Mouse (Mus musculus) G1E (cell line): ENCODE data around the gene Lsm3. TPM values are rescaled to one million over a fixed set of nuclear protein-coding genes. Genes with fewer than 3 reads are reported as not detected.

Source experiments
- ATAC-seq: 2 replicates; pipeline ENCODE4 v1.8.0; 2016; ENCODE audit warnings: mild to moderate bottlenecking; ENCODE audit not compliant: insufficient number of reproducible peaks, poor library complexity, low FRiP score, severe bottlenecking; ENCODE audit errors: extremely low read depth
- DNase-seq: peaks from one replicate; pipeline ENCODE4 v3.0.0; 2012; ENCODE audit warnings: low spot score
- H3K27me3 ChIP-seq: 2 replicates; pipeline ENCODE4 v1.6.1; 2012; ENCODE audit warnings: mild to moderate bottlenecking, low read length, inconsistent platforms; ENCODE audit not compliant: insufficient read depth
- H3K36me3 ChIP-seq: replicated peaks from 2 replicates; pipeline ENCODE3; 2012; ENCODE audit warnings: mild to moderate bottlenecking, inconsistent platforms
- H3K4me1 ChIP-seq: 2 replicates; pipeline ENCODE4 v1.6.1; 2012; ENCODE audit warnings: low read depth, low read length, inconsistent platforms, mixed read lengths; ENCODE audit not compliant: insufficient read depth
- H3K4me3 ChIP-seq: 2 replicates; pipeline ENCODE4 v1.5.1; 2012; ENCODE audit warnings: low read depth, mild to moderate bottlenecking, inconsistent platforms, low read length, moderate library complexity, mixed read lengths
- H3K9me3 ChIP-seq: replicated peaks from 2 replicates; pipeline ENCODE4 v1.6.1; 2012; ENCODE audit warnings: inconsistent platforms
- CTCF ChIP-seq: IDR thresholded peaks from 2 replicates; pipeline ENCODE4 v1.5.1; 2012; ENCODE audit warnings: low read depth, low read length, inconsistent platforms, mixed read lengths
- GATA1 ChIP-seq: IDR thresholded peaks from 2 replicates; pipeline ENCODE4 v1.6.1; 2012; ENCODE audit warnings: borderline replicate concordance, low read length, inconsistent platforms, mixed read lengths
- GATA2 ChIP-seq: IDR thresholded peaks from 2 replicates; pipeline ENCODE4 v1.6.1; 2012; ENCODE audit warnings: low read depth, low read length, inconsistent platforms, borderline replicate concordance
- POLR2AphosphoS5 ChIP-seq: IDR thresholded peaks from 2 replicates; pipeline ENCODE4 v1.6.1; 2012; ENCODE audit warnings: low read depth, low read length, inconsistent platforms; ENCODE audit not compliant: insufficient replicate concordance
- TAL1 ChIP-seq: conservative IDR thresholded peaks from 2 replicates; pipeline ENCODE4 v1.6.1; 2012; ENCODE audit warnings: low read depth, low read length, inconsistent platforms, mixed read lengths
- polyA plus RNA-seq: library from polyadenylated mRNA; stranded (reverse); fragments of >175 nt; gene quantifications from 2 replicates; pipeline ENCODE4 v1.2.3, GENCODE M21; 2012
- total RNA-seq, 2 experiments: library from RNA; stranded (forward) in 1 of 2; stranded (reverse) in 1 of 2; fragments of 200-1000 nt in 1 of 2; fragments of >200 nt in 1 of 2; fragmentation: Nextera tagmentation in 1 of 2; gene quantifications; 2 replicates each; pipeline ENCODE4 v1.2.3; 2014 to 2017

Lsm3 gene
- total and polyA plus RNA-seq, 3 experiments, result 15.3 to 263 (median 47.4) TPM

DNA sequence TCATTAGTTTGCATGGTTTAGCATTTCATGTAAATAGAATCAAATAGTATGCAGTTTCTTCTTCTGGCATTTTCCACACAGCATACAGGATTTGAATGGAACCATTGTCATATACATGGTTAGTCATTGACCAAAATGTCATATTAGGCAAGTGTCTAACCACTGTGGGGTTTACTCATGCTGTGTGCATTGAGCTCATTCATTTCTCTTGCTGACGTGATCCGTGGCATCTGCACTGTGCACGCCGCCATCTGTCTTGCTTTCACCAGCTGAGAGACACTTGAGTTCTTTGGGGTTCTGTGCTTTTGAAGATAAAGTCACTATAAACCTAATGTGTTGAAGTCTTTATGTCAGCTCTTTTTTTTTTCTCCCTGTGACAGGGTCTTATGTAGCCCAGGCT is 43.6 kb downstream of the Lsm3 start:
- Histone ChIP-seq H3K27me3 (no peaks in the 10 kb centered on the region), H3K36me3 (no peaks in the 10 kb centered on the region), H3K4me1 (no peaks in the 10 kb centered on the region), H3K9me3 (no peaks in the 10 kb centered on the region), H3K4me3 (no peak overlapping the region)
- TF ChIP-seq TAL1, result no peak
- TF ChIP-seq CTCF, result no peak
- TF ChIP-seq GATA1, result no peak
- no peak for TF ChIP-seq POLR2AphosphoS5
- no peak for TF ChIP-seq GATA2
- DNase-seq, result no peak
- ATAC-seq, result no peak

DNA sequence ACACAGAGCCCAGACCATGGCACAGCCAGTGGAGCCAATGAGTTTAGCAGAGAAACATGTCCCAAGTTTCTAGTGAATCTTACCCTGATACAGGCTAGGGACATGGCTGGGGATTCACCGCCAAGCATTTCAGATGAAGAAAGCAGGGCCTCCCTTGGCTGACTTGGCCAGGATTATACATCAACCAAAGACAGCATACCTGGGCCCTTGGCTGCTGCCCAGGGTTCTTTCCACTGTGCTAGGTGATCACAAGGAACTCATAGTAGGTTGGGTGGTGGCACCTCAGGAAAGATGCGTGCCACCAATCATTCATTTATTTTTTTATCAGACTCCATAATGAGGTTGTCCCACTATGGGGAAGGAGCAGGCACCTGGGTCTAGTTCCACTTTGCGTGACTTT is 44.5 kb downstream of the Lsm3 start:
- Histone ChIP-seq H3K27me3 (no peaks in the 10 kb centered on the region), H3K9me3 (no peaks in the 10 kb centered on the region), H3K4me3 (no peak overlapping the region), H3K4me1 (no peaks in the 10 kb centered on the region), H3K36me3 (no peaks in the 10 kb centered on the region)
- ATAC-seq (no peak), DNase-seq (no peak)
- TF ChIP-seq POLR2AphosphoS5 (no peak), GATA1 (no peak), GATA2 (no peak), CTCF (no peak), TAL1 (no peak)

GRCm38 (mm10) chr6:91563031-91563430 is 47.3 kb downstream of the Lsm3 start:
- H3K4me3 ChIP-seq, result no peak overlapping the region
- no peaks in the 10 kb centered on the region for H3K4me1 ChIP-seq
- DNase-seq, result no peak
- no peak for TF ChIP-seq GATA2
- TF ChIP-seq GATA1, result no peak
- no peak for TF ChIP-seq TAL1
- no peak for TF ChIP-seq POLR2AphosphoS5
- no peak for TF ChIP-seq CTCF
- H3K9me3 ChIP-seq, result no peaks in the 10 kb centered on the region
- H3K36me3 ChIP-seq, result no peaks in the 10 kb centered on the region
- ATAC-seq, result no peak
- no peaks in the 10 kb centered on the region for H3K27me3 ChIP-seq

DNA sequence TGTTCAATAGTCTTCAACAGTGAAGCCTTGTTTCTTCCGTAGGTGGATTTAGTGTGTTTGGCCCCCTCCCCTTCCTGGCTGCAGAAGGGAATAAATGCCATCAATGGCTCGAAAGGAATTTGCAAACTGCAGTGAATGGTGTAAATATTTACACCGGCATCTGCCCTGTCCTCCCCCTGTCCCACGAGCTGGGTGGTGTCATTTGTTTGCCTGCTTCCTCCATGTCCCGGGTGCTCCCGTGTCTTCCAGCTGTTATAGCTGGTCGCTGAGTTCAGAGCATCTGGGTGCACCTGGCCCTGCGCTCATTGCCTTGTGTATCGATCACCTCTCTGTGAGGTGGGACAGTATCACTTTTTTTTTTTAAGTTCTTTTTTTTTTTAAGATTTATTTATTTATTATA is 50.7 kb downstream of the Lsm3 start:
- no peak for TF ChIP-seq POLR2AphosphoS5
- TF ChIP-seq GATA1, result no peak
- TF ChIP-seq TAL1, result no peak
- no peak for TF ChIP-seq CTCF
- TF ChIP-seq GATA2, result no peak
- no peaks in the 10 kb centered on the region for H3K4me1 ChIP-seq
- ATAC-seq (no peak), DNase-seq (no peak)
- H3K36me3 ChIP-seq, result no peaks in the 10 kb centered on the region
- H3K27me3 ChIP-seq, result peaks cover 2% of the 10 kb centered on the region; the same call in 1 of the 2 replicates
- H3K9me3 ChIP-seq, result no peaks in the 10 kb centered on the region
- H3K4me3 ChIP-seq, result no peak overlapping the region

Other genes with a start within 250 kb of the Lsm3 start
- not detected in 2 replicates for gene Wnt7a, start 104.6 kb upstream of the Lsm3 start, total RNA-seq (2014; fragmentation: Nextera tagmentation)
- 0.05 and 0.06 TPM in 2 replicates for gene Wnt7a, start 104.6 kb upstream of the Lsm3 start, total RNA-seq (2017)
- gene Wnt7a, start 104.6 kb upstream of the Lsm3 start, polyA plus RNA-seq, result not detected in 2 replicates
- 9.6 and 11.8 TPM in 2 replicates for gene Chchd4, start 42.4 kb upstream of the Lsm3 start, total RNA-seq (2014; fragmentation: Nextera tagmentation)
- gene Chchd4, start 42.4 kb upstream of the Lsm3 start, total RNA-seq (2017), result 19.3 and 22.1 TPM in 2 replicates
- 13.4 and 16.1 TPM in 2 replicates for gene Chchd4, start 42.4 kb upstream of the Lsm3 start, polyA plus RNA-seq
- 11.0 and 16.2 TPM in 2 replicates for gene Tmem43, start 42.2 kb upstream of the Lsm3 start, total RNA-seq (2014; fragmentation: Nextera tagmentation)
- gene Tmem43, start 42.2 kb upstream of the Lsm3 start, total RNA-seq (2017), result 21.0 and 24.3 TPM in 2 replicates
- 1.5 and 2.3 TPM in 2 replicates for gene Tmem43, start 42.2 kb upstream of the Lsm3 start, polyA plus RNA-seq
- 5.8 TPM in 2 replicates for gene Xpc, start within 50 bp of the Lsm3 start, total RNA-seq (2014; fragmentation: Nextera tagmentation)
- 13.1 and 16.6 TPM in 2 replicates for gene Xpc, start within 50 bp of the Lsm3 start, total RNA-seq (2017)
- gene Xpc, start within 50 bp of the Lsm3 start, polyA plus RNA-seq, result 6.8 and 7.9 TPM in 2 replicates
- gene Slc6a6, start 168.1 kb downstream of the Lsm3 start, total RNA-seq (2014; fragmentation: Nextera tagmentation), result 1.6 TPM in 1 of 2 replicates, not detected in the other
- gene Slc6a6, start 168.1 kb downstream of the Lsm3 start, total RNA-seq (2017), result 2.8 and 3.8 TPM in 2 replicates
- gene Slc6a6, start 168.1 kb downstream of the Lsm3 start, polyA plus RNA-seq, result 0.01 and 0.03 TPM in 2 replicates